Mouse (Mus musculus) thymus, postnatal 10 days (tissue): ENCODE measurements around the gene Olfr1036.
"Not testable (repeated sequence)": the region's sequence is repeated elsewhere in the genome, so short reads cannot be mapped to it uniquely, and the experiment has no call there.

Source experiments
- DNase-seq, 2 experiments: peaks; one replicate each; pipeline ENCODE4 v3.0.0; 2021; ENCODE audit warnings: low spot score in 2 of 2

Gene Olfr1036

DNA sequence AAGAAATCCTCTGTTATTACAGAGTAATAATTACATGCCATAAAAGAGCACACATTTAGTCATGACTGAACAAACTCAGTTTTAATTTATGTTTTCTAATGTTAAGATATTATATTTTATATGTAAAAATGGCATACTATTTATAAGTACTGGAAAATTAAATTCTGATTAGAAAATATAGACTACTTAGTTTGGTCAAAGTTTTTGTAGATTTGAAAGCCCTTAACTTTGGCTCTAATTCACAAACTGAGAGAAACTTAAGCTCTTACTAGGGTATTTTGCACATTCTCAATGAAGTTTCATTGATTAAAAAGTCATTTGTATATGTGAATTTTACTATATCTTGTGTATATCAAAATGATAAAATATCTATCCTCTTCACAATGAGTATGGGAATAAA, at the start of gene Olfr1036:
TSS of gene Olfr1036 (plus strand) at position 301 of the 400 bp plus-strand sequence.
- not testable (repeated sequence) for DNase-seq

DNA sequence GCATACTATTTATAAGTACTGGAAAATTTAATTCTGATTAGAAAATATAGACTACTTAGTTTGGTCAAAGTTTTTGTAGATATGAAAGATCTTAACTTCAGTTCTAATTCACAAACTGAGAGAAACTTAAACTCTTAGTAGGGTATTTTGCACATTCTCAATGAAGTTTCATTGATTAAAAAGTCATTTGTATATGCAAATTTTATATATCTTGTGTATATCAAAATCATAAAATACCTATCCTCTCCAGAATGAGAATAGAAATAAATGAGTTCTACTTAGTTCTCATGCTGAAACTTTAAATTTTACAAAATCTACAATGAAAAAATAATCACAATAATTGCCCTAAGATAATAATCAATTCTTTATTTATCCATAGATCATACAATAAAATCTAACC, 28.2 kb upstream of the Olfr1036 start, which contains the start of gene Olfr1034:
TSS of gene Olfr1034 (plus strand) at position 301 of the 400 bp plus-strand sequence.
- DNase-seq, result no peak

DNA sequence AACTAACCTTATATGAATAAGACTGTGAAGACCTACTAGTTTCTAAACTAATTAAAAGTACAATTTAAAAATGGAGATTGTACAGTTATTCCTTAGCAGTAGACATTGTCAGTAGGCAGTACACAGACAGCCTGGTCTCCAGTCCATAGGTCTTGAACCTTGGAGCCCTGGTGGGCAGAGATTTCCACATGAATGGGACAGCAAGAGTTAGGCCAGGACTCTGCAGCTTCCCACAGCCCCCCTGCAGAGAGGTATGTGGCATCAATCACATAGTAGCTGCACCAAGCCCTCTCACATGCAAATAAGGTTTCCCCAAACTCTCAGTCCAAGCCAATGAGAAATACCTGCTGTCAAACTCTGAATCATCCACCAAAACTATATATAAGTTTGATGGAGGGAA, 23.0 kb upstream of the Olfr1036 start:
- DNase-seq, result not testable (repeated sequence)

DNA sequence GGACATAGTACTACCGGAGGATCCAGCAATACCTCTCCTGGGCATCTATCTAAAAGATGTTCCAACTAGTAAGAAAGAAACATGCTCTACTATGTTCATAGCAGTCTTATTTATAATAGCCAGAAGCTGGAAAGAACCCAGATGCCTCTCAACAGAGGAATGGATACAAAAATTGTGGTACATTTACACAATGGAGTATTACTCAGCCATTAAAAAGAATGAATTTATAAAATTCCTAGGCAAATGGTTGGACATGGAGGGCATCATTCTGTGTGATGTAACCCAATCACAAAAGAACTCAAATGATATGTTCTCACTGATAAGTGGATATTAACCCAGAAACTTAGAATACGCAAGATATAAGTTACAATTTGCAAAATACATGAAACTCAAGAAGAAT, 10.0 kb upstream of the Olfr1036 start:
- not testable (repeated sequence) for DNase-seq

DNA sequence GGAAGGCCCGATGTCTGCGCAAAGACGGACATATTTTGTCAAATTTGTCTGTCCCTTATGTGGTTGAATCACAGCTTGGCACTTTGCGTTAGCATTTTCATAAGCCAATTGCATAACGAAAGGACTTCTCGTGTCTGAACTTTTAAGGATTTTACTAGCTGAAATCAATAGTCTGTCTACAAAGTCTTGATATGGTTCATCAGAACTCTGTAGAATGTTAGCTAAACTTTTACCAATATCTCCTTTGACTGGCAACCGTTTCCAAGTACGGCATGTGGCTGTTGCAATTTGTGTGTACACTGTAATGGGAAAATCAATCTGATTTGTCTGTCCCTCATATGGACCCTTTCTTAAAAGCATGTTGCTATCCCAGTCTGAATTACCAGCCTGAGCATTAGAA, 3.6 kb upstream of the Olfr1036 start:
- no peak for DNase-seq

DNA sequence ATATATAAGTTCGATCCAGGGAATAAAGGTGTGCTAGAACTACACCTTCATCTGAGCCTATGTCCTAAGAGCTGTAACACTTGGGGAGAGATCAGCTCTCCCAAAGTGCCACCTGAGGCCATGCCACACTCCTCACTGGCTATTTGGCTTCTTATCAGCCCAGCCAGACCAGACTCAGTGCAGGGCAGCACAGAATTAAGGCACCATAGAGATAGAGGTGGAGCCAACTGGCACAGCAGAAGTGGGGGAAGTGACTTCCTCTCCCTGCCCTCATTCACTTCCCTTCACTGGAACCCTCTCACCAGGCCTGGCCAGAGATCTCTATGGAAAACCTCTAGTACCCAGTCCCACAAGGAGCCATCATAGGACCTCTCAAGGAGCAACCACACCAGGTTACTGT, 6.7 kb downstream of the Olfr1036 start:
- DNase-seq, result not testable (repeated sequence)

DNA sequence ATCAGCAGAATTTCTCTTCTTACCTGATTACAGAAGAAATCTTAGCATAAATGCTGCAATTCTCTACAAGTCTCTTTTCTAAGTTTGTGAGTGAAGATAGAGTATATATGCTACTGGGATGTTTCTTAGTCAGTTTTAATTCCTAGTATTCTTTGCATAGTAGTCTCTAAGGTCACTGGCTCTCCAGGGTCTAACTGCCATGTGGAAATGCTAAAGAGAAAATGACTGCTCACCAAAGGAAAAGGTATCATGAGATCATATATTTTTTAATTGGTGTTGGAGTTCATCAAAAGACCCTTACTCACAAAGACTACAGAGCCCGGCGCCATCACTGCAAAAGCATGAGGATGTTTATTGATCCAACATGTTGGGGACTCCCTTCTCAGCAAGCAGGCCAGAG, 13.5 kb downstream of the Olfr1036 start, which contains the start of gene Olfr1037:
TSS of gene Olfr1037 (minus strand) at position 101 of the 400 bp plus-strand sequence.
- no peak for DNase-seq
